Mouse (Mus musculus) monocyte, adult 2 months (primary cell): ENCODE measurements at regions not wholly inside any gene's neighbourhood (a gene's known extent, or its start where the extent isn't known, plus 50 kb on each side); places are given as distances from the start of the nearest gene placed in this dataset.
A peak's percentile ranks its signal among the peaks of the same experiment; 100 is the strongest.

ENCODE experiments used
- DNase-seq, 2 experiments: peaks; one replicate each; pipeline ENCODE4 v3.0.0; 2022; ENCODE audit warnings: low spot score in 2 of 2, low read depth in 1 of 2

- DNase-seq: no peak
Observed at GRCm38 (mm10) chr6:108717681-108718080, 57.3 kb downstream of the Bhlhe40 start.

- peak in 1 of 2 experiments; percentile 33 for DNase-seq
Observed at GRCm38 (mm10) chr6:108718887-108719286, 58.5 kb downstream of the Bhlhe40 start.

GRCm38 (mm10) chr6:108719977-108720376 is 59.5 kb downstream of the Bhlhe40 start:
- no peak for DNase-seq

- DNase-seq: no peak
Observed at GRCm38 (mm10) chr6:108720978-108721377, 60.5 kb downstream of the Bhlhe40 start.

- no peak for DNase-seq
Observed at GRCm38 (mm10) chr6:108721557-108721956, 61.1 kb downstream of the Bhlhe40 start.

GRCm38 (mm10) chr6:108723236-108723635 is 59.7 kb upstream of the Arl8b start:
- DNase-seq: no peak

GRCm38 (mm10) chr6:108723751-108724150 is 59.1 kb upstream of the Arl8b start:
- no peak for DNase-seq

GRCm38 (mm10) chr6:108731107-108731630 is 51.7 kb upstream of the Arl8b start:
- no peak for DNase-seq
